ENCODE assay signal across 13 mouse cellular contexts in genomic region chr9:21737188-21737587, GRCm38 (mm10). TPM values are rescaled to one million over a fixed set of nuclear protein-coding genes. Genes with fewer than 3 reads are reported as not detected.
DNase-seq lines count a peak whose midpoint lies in the region.
"Had no signal": no experiment of that assay in that cellular context is flagged by ENCODE, and none has a peak within 500 bp of the region (broad histone marks: within the 10 kb centered on the region; RNA-seq: fewer than 3 reads in every experiment).

No protein-coding gene starts in this region.

- peak; percentile 9 to 17 for DNase-seq in cerebellum, postnatal 10 days
- no peak for DNase-seq in cerebellum, adult 8-10 months
- DNase-seq in left cerebral cortex, adult 18-20 months (ENCODE audit: low spot score in 2 of 2), result peak; percentile 44 to 63
- DNase-seq in left cerebral cortex, postnatal 4 days, result no peak
- peak; percentile 81 for DNase-seq in right cerebral cortex, adult 18-20 months
- no peak for DNase-seq in right cerebral cortex, postnatal 14 days
- DNase-seq in right cerebral cortex, postnatal 36 days (ENCODE audit: low spot score in 2 of 2), result peak; percentile 52 to 61
- DNase-seq in heart, adult 8-10 months (ENCODE audit: low spot score), result no peak
- DNase-seq: adrenal gland, postnatal 10 days; cerebellum, adult 2 months; gastrocnemius, postnatal 36 days; heart, postnatal 10 days; spleen, adult 18-20 months had no signal

- intact Hi-C loops in left cerebral cortex, postnatal 4 days (cut with DNase I), result no loop called here

RNA-seq across cellular contexts. Expression of gene Ldlr, which starts 13.9 kb away (rescaled TPM):
- total RNA-seq in left cerebral cortex, adult 18-20 months (2021), result 10 to 100 TPM; 16.2 to 27.7 TPM
- 10 to 100 TPM; 25.2 to 32.4 TPM for total RNA-seq in left cerebral cortex, postnatal 4 days (2021)
- total RNA-seq in heart, adult 8-10 months (2022), result 1 to 10 TPM; 2.3 to 3.8 (median 3.0) TPM

RNA-seq across cellular contexts. Expression of gene Spc24, which starts 22.9 kb away (rescaled TPM):
- 1 to 10 TPM; 3.1 to 5.0 TPM for total RNA-seq in left cerebral cortex, adult 18-20 months (2021)
- 1 to 10 TPM; 4.9 to 5.9 TPM for total RNA-seq in left cerebral cortex, postnatal 4 days (2021)
- total RNA-seq in heart, adult 8-10 months (2022), result 1 to 10 TPM; 5.6 to 8.6 (median 7.7) TPM

Comparison
In these comparisons a context has a peak if more than half of its experiments do, and no peak if none do; other contexts are left out.
1. DNase-seq: peak in cerebellum, postnatal 10 days (2 of 2), left cerebral cortex, adult 18-20 months (2 of 2), right cerebral cortex, adult 18-20 months (single experiment) and right cerebral cortex, postnatal 36 days (2 of 2); none in cerebellum, adult 8-10 months (single experiment), left cerebral cortex, postnatal 4 days (single experiment), right cerebral cortex, postnatal 14 days (single experiment) and heart, adult 8-10 months (single experiment).